Mouse (Mus musculus) forebrain, embryonic 16.5 days (tissue): ENCODE measurements around the gene Atrnl1. TPM values are rescaled to one million over a fixed set of nuclear protein-coding genes. Genes with fewer than 3 reads are reported as not detected.

Source experiments
- ATAC-seq: fragments of 200-750 bp; cut with Nextera tagmentation; 2 replicates; pipeline ENCODE4 v1.8.0; 2017; ENCODE audit warnings: mild to moderate bottlenecking, moderate library complexity
- H3K27ac ChIP-seq: fragments of 300-500 bp; sonication (generic); 2 replicates; pipeline ENCODE4 v1.5.1; 2014; ENCODE audit warnings: low read length, control low read depth
- H3K27me3 ChIP-seq: fragments of 300-500 bp; sonication (generic); replicated peaks from 2 replicates; pipeline ENCODE4 v1.6.1; 2014; ENCODE audit warnings: low read length; ENCODE audit not compliant: control insufficient read depth, insufficient read depth
- H3K36me3 ChIP-seq: fragments of 300-500 bp; sonication (generic); 2 replicates; pipeline ENCODE4 v1.6.1; 2014; ENCODE audit not compliant: control insufficient read depth, insufficient read depth
- H3K4me1 ChIP-seq: fragments of 300-500 bp; sonication (generic); replicated peaks from 2 replicates; pipeline ENCODE4 v1.6.1; 2014; ENCODE audit warnings: low read length; ENCODE audit not compliant: control insufficient read depth, insufficient read depth
- H3K4me2 ChIP-seq: fragments of 300-500 bp; sonication (generic); 2 replicates; pipeline ENCODE4 v1.6.1; 2014; ENCODE audit warnings: mild to moderate bottlenecking, low read length, control low read depth
- H3K4me3 ChIP-seq: fragments of 300-500 bp; sonication (generic); replicated peaks from 2 replicates; pipeline ENCODE4 v1.5.1; 2014; ENCODE audit warnings: mild to moderate bottlenecking, low read length, control low read depth
- H3K9ac ChIP-seq: fragments of 300-500 bp; sonication (generic); replicated peaks from 2 replicates; pipeline ENCODE4 v1.6.1; 2014; ENCODE audit warnings: low read depth, low read length, control low read depth
- H3K9me3 ChIP-seq: fragments of 300-500 bp; sonication (generic); 2 replicates; pipeline ENCODE4 v1.6.1; 2016; ENCODE audit warnings: low read length; ENCODE audit not compliant: control insufficient read depth
- WGBS: fragments of 180-500 bp; shearing (Covaris S2); extraction: QIAGEN DNeasy Blood & Tissue Kit; methylation state at CpG from one replicate; pipeline ENCODE4 v1.1.7; 2014; 5-methylcytosine and 5-hydroxymethylcytosine counted together
- polyA plus RNA-seq: library from polyadenylated mRNA; unstranded; fragments of >200 nt; fragmentation: Nextera tagmentation; extraction: Ambion mirVana; gene quantifications from 2 replicates; pipeline ENCODE4 v1.2.1, GENCODE M21; 2015

Gene Atrnl1
- polyA plus RNA-seq, 1 experiment from 2014 or later, result 8.3 TPM

DNA sequence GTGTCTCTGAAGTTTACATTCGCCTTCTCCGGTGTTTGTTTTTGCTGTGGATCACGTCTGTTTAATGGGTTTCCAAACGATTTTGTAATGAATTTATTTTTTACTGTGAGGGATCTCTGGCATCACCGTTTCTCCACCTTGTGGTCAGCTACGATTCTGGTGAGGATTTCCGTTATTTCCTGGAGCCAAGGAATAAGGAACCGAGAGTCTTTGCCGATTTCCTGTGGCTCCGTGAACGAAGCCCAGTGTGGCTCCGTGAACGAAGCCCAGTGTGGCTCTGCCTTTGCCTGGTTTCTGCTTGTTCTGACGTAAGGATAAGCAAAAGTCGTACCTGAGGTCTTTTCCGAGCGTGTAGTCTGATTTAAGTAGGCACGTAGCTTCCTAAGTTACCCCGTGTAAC is 11.0 kb downstream of the Atrnl1 start:
- H3K4me3 ChIP-seq, result no peak overlapping the region
- H3K9me3 ChIP-seq, result no peaks in the 10 kb centered on the region
- ATAC-seq, result no peak
- peaks cover 6% of the 10 kb centered on the region for H3K4me1 ChIP-seq
- H3K36me3 ChIP-seq, result no peaks in the 10 kb centered on the region
- no peak overlapping the region for H3K27ac ChIP-seq
- H3K4me2 ChIP-seq, result no peak overlapping the region
- no peaks in the 10 kb centered on the region for H3K27me3 ChIP-seq
- 93% methylated on average over 19 of the region's 19 CpGs for WGBS
- no peak overlapping the region for H3K9ac ChIP-seq

DNA sequence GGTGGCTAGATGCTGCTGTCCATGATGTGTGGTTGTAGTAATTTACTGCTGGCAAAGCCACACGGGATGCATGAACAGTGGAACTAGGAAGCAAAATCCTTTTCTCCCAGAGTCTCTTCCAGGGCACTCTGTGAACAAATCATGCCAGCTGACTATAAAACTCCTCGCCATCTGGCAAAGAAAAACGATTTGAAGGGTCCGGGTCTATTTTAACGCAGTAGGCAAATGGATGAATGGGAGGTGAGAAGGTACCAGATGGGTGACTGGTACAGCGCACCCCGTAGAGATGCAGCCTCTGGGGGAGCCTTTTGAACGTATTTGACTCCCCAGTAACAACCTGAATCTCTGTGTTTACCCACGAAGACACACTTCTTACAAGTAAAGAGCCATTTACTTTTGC is 14.9 kb downstream of the Atrnl1 start:
- Histone ChIP-seq H3K27ac (peak overlapping the region; percentile 69), H3K4me2 (peak overlapping the region; percentile 0; the same call in 1 of the 2 replicates), H3K9ac (no peak overlapping the region), H3K9me3 (no peaks in the 10 kb centered on the region), H3K36me3 (no peaks in the 10 kb centered on the region), H3K4me3 (no peak overlapping the region), H3K4me1 (peaks cover 6% of the 10 kb centered on the region), H3K27me3 (no peaks in the 10 kb centered on the region)
- ATAC-seq, result peak; percentile 78
- WGBS, result 56% methylated on average over 9 of the region's 9 CpGs

DNA sequence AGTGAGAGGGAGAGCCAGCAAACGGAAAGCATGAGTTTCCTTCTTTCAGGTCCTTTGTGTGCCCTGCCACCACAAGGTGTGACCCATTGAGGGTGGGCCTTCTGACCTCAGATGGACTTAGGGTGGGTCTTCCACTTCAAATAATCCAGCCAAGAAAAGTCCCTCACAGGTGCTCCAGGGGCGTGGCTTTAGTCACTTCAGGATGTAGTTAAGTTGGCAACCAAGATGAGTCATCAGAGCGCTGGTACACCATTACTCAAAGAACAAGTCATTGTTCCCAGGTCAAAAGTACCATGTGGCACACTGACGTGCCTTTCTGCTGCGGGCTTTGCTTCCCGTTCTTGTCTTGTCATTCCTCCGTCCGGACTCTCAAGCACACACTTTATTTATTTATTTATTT is 16.4 kb downstream of the Atrnl1 start:
- H3K27ac ChIP-seq, result no peak overlapping the region
- 94% methylated on average over 8 of the region's 8 CpGs for WGBS

DNA sequence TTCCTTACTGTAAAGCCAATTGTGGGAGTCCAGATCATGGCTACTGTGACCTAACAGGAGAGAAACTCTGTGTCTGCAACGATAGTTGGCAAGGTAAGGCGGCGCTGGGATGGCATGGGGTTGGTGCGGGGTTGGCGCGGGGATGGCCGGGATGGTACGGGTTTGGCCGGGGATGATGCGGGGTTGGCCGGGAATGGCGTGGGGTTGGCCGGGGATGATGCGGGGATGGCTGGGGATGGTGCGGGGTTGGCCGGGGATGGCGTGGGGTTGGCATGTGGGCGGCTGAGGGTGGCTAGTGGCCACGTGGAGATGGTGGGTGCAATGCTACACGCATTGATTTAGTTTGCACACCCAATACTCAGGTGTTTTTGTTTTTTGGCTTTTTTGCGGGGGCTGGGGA is 31.7 kb downstream of the Atrnl1 start:
- H3K27ac ChIP-seq, result no peak overlapping the region
- no peaks in the 10 kb centered on the region for H3K9me3 ChIP-seq
- no peak overlapping the region for H3K4me3 ChIP-seq
- 96% methylated on average over 21 of the region's 21 CpGs for WGBS
- no peaks in the 10 kb centered on the region for H3K36me3 ChIP-seq
- no peak overlapping the region for H3K4me2 ChIP-seq
- H3K4me1 ChIP-seq, result no peaks in the 10 kb centered on the region
- no peaks in the 10 kb centered on the region for H3K27me3 ChIP-seq
- no peak overlapping the region for H3K9ac ChIP-seq
- ATAC-seq, result no peak

More for the DNA sequence above, 16.4 kb downstream of the Atrnl1 start:
- Histone ChIP-seq H3K4me2 (no peak overlapping the region), H3K36me3 (no peaks in the 10 kb centered on the region), H3K9me3 (no peaks in the 10 kb centered on the region), H3K27me3 (no peaks in the 10 kb centered on the region), H3K4me1 (peaks cover 6% of the 10 kb centered on the region), H3K4me3 (no peak overlapping the region), H3K9ac (no peak overlapping the region)
- ATAC-seq, result no peak

DNA sequence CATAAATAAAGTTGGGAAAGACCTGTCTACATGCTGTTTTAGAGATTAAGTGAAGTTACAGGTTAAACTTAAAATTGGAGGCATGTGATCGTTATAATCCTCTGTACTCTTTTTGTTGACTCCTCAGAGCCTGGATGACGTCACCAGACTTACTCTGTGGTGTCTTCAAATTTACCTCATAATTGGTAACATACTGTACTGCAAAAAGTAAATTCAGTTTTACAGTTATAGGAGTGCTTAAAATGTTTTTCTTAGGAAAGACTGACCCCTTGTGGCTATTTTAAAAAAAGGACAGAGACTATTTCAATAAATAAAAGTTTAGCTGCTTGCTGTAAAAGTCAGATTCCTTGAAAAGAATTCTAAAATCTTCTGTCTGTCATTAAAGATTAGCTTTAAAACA is 32.1 kb downstream of the Atrnl1 start:
- no peak overlapping the region for H3K27ac ChIP-seq
- no peak overlapping the region for H3K9ac ChIP-seq
- no peaks in the 10 kb centered on the region for H3K4me1 ChIP-seq
- H3K27me3 ChIP-seq, result no peaks in the 10 kb centered on the region
- no peak overlapping the region for H3K4me2 ChIP-seq
- no peak; the same call in 1 of the 2 replicates for ATAC-seq
- H3K4me3 ChIP-seq, result no peak overlapping the region
- WGBS, result 57% methylated on average over 2 of the region's 2 CpGs
- H3K9me3 ChIP-seq, result no peaks in the 10 kb centered on the region
- H3K36me3 ChIP-seq, result no peaks in the 10 kb centered on the region

DNA sequence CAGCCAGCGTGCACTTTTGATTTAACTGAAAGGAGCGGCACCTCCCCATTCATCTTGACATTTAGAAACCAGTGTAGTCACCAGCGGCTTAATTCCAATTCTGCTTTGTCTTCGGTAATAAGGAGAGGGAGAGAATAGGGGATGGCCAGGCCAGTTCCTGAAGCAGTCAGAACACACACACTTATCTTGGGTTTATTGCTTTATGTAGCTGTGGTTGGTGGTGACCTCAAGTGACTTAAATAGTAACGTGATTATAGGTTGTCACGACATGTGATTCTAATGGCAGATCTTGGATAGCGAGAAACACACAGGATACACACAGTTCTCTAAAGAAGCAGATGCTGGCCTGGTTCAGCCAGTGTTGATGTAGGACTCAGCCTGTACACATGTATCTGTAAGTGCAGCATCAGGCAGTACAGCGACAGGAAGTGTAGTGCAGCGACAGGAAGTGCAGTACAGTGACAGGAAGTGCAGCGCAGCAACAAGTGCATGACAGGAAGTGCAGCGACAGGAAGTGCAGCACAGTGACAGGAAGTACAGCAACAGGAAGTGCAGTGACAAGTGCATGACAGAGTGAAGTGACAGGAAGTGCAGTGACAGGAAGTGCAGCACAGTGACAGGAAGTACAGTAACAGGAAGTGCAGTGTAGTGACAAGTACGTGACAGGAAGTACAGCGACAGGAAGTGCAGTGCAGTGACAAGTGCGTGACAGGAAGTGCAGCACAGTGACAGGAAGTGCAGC is 37.5 kb downstream of the Atrnl1 start:
- no peaks in the 10 kb centered on the region for H3K4me1 ChIP-seq
- H3K36me3 ChIP-seq, result no peaks in the 10 kb centered on the region
- no peak overlapping the region for H3K27ac ChIP-seq
- H3K4me3 ChIP-seq, result no peak overlapping the region
- no peaks in the 10 kb centered on the region for H3K27me3 ChIP-seq
- 89% methylated on average over 14 of the region's 14 CpGs for WGBS
- ATAC-seq, result peak; percentile 28; the same call in 1 of the 2 replicates
- no peak overlapping the region for H3K9ac ChIP-seq
- no peak overlapping the region for H3K4me2 ChIP-seq
- no peaks in the 10 kb centered on the region for H3K9me3 ChIP-seq

DNA sequence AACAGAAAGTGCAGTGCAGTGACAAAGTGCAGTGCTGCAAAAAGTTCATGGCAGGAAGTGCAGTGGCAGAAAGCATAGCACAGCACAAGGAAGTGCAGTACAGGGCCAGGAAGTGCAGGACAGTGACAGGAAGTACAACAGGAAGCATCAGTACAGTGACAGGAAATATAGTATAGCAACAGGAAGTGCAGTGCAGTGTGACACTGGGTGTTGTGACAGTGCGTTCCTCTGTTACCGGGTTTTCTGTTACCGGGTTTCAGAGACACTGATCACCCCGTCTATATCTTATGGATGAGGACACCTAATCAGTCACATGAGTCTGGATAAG is 38.1 kb downstream of the Atrnl1 start:
- 96% methylated on average over 4 of the region's 4 CpGs for WGBS

DNA sequence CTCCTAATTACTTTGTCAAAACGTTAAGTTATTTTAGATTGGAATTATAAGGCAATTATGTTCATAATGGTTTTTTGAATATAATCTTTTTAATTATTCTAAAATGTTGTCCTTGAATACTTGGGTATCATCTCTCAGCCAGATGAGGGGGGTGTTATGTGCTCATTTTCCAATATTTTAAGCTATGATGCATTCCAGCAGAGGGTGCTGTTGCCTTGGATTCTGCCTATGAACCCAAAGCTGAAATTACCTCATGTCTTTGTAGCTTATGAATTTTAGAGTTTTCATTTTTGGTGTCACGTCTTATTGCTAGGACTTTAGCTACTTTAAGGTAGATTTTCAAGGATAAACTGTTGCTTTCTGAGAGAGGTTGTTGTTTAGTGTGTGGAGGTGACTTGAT is 44.2 kb downstream of the Atrnl1 start:
- 71% methylated on average over 2 of the region's 2 CpGs for WGBS
- H3K4me3 ChIP-seq, result no peak overlapping the region
- no peak for ATAC-seq

More for the DNA sequence above, 38.1 kb downstream of the Atrnl1 start:
- no peak overlapping the region for H3K27ac ChIP-seq
- H3K9ac ChIP-seq, result no peak overlapping the region
- H3K4me2 ChIP-seq, result no peak overlapping the region
- no peaks in the 10 kb centered on the region for H3K4me1 ChIP-seq
- no peak overlapping the region for H3K4me3 ChIP-seq
- no peaks in the 10 kb centered on the region for H3K27me3 ChIP-seq
- ATAC-seq, result no peak
- no peaks in the 10 kb centered on the region for H3K36me3 ChIP-seq
- H3K9me3 ChIP-seq, result no peaks in the 10 kb centered on the region

DNA sequence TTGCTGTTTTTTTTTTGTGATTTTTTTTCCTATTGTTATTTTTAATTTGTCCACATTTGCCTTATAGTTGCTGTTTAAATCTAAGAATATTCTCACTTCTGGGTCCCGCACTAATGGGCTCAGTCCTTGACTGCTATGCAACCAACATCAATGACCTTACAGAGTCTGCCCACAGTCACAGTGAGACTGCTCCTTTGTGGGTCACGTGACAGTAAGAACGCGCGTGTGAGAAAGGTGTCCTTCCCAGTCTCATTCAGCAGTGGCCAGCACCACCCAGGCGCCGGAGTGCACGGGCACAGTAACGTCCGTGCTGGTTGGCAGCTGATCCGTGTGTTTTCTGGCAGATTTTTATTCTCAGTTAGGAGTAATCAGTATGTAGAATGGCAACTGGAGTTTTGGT is 44.7 kb downstream of the Atrnl1 start:
- no peak for ATAC-seq
- H3K27me3 ChIP-seq, result no peaks in the 10 kb centered on the region
- no peaks in the 10 kb centered on the region for H3K4me1 ChIP-seq
- no peak overlapping the region for H3K9ac ChIP-seq
- no peak overlapping the region for H3K4me2 ChIP-seq
- H3K36me3 ChIP-seq, result no peaks in the 10 kb centered on the region; the same call in 1 of the 2 replicates
- no peak overlapping the region for H3K4me3 ChIP-seq
- WGBS, result 88% methylated on average over 11 of the region's 11 CpGs
- H3K27ac ChIP-seq, result no peak overlapping the region
- no peaks in the 10 kb centered on the region for H3K9me3 ChIP-seq

More for the DNA sequence above, 44.2 kb downstream of the Atrnl1 start:
- H3K4me1 ChIP-seq, result no peaks in the 10 kb centered on the region
- no peaks in the 10 kb centered on the region for H3K27me3 ChIP-seq
- no peak overlapping the region for H3K9ac ChIP-seq
- H3K36me3 ChIP-seq, result no peaks in the 10 kb centered on the region; the same call in 1 of the 2 replicates
- H3K9me3 ChIP-seq, result no peaks in the 10 kb centered on the region
- no peak overlapping the region for H3K4me2 ChIP-seq
- no peak overlapping the region for H3K27ac ChIP-seq
